22 mouse cellular contexts compared by ENCODE assay signal in genomic region chr2:72281971-72282370, GRCm38 (mm10). TPM values are rescaled to one million over a fixed set of nuclear protein-coding genes. Genes with fewer than 3 reads are reported as not detected.
A peak's percentile ranks its signal among the peaks of the same experiment; 100 is the strongest.
DNase-seq lines count a peak whose midpoint lies in the region; ATAC-seq and TF ChIP-seq lines count a peak whose summit lies in the region.
"Had no signal": no experiment of that assay in that cellular context is flagged by ENCODE, and none has a peak within 500 bp of the region (broad histone marks: within the 10 kb centered on the region; RNA-seq: fewer than 3 reads in every experiment).

No protein-coding gene starts in this region.

- H3K4me3 ChIP-seq in lung, adult 2 months (replicated peaks; ENCODE audit: extremely low read depth, low read depth, low read length) = no peak overlapping the region
- H3K4me3 ChIP-seq: embryonic facial prominence, embryonic 12.5 days; intestine, embryonic 15.5 days; layer of hippocampus, adult 2 months; lung, embryonic 15.5 days had no signal

- WGBS in lung, adult 2 months = 91% methylated on average over 14 of the region's 14 CpGs

- no peaks in the 10 kb centered on the region for H3K4me1 ChIP-seq in lung, adult 2 months (ENCODE audit: control insufficient read depth, insufficient read depth, low read length)
- H3K4me1 ChIP-seq: embryonic facial prominence, embryonic 12.5 days had no signal

- no peak for TF ChIP-seq POLR2A in lung, adult 2 months (IDR thresholded peaks at IDR 0.05; ENCODE audit: borderline replicate concordance, extremely low read depth, low read depth, low read length)

- peak; percentile 8 to 24 for DNase-seq in spleen, postnatal 36 days (ENCODE audit: low spot score in 2 of 2)
- no peak for DNase-seq in spleen, adult 12 weeks (ENCODE audit: low spot score)
- DNase-seq in thymus, adult 18-20 months = peak; percentile 15 to 39
- DNase-seq in thymus, postnatal 36 days = peak; percentile 52 to 60
- no peak for DNase-seq in layer of hippocampus, postnatal 14 days (ENCODE audit: low spot score in 2 of 2)
- no peak for DNase-seq in layer of hippocampus, postnatal 25 days (ENCODE audit: extremely low spot score in 1 of 2, low spot score in 1 of 2)
- no peak for DNase-seq in lung, adult 2 months
- DNase-seq: adrenal gland, postnatal 25 days; cerebellum, adult 11 months; cerebellum, postnatal 25 days; forebrain, postnatal 0 days; gastrocnemius, postnatal 25 days; heart, postnatal 36 days; kidney, adult 9 months; kidney, postnatal 25 days; lung, postnatal 4 days; midbrain, embryonic 14.5 days had no signal

- TF ChIP-seq CTCF in lung, adult 2 months (IDR thresholded peaks at IDR 0.05; ENCODE audit: insufficient read depth, low read length) = no peak

- ATAC-seq in activated CD4-positive, CD25-positive, alpha-beta regulatory T cell, adult 4 months = peak; percentile 70
- ATAC-seq: forebrain, postnatal 0 days; intestine, embryonic 15.5 days had no signal

RNA-seq across cellular contexts. Expression of gene Map3k20, which starts 3.5 kb away (rescaled TPM):
- polyA plus RNA-seq in activated CD4-positive, CD25-positive, alpha-beta regulatory T cell, adult 4 months (2017; shearing (Covaris generic)) = under 1 TPM; 0.42 to 0.55 TPM
- total RNA-seq in layer of hippocampus, postnatal 14 days (2021) = 10 to 100 TPM; 16.7 to 18.2 TPM
- 10 to 100 TPM; 12.2 to 12.4 TPM for total RNA-seq in layer of hippocampus, postnatal 25 days (2021)
- 20.3 and 35.9 TPM in 2 replicates for polyA plus RNA-seq in lung, adult 2 months (2012; rRNA removed)

Comparison
In these comparisons a context has a peak if more than half of its experiments do, and no peak if none do; other contexts are left out.
1. DNase-seq: peak in spleen, postnatal 36 days (2 of 2), thymus, adult 18-20 months (2 of 2) and thymus, postnatal 36 days (2 of 2); none in spleen, adult 12 weeks (single experiment), layer of hippocampus, postnatal 14 days (0 of 2), layer of hippocampus, postnatal 25 days (0 of 2) and lung, adult 2 months (single experiment).